Mouse (Mus musculus) intestine, postnatal 0 days (tissue): Measurements from ENCODE around the gene Stx16. TPM values are rescaled to one million over a fixed set of nuclear protein-coding genes. Genes with fewer than 3 reads are reported as not detected.

ENCODE experiments used
- ATAC-seq: fragments of 200-750 bp; cut with Nextera tagmentation; 2 replicates; pipeline ENCODE4 v1.8.0; 2017; ENCODE audit warnings: mild to moderate bottlenecking, moderate TSS enrichment, moderate library complexity
- H3K27ac ChIP-seq: fragments of 300-500 bp; sonication (generic); 2 replicates; pipeline ENCODE4 v1.5.1; 2014; ENCODE audit warnings: mild to moderate bottlenecking, low read depth, low read length, moderate library complexity
- H3K27me3 ChIP-seq: fragments of 300-500 bp; sonication (generic); replicated peaks from 2 replicates; pipeline ENCODE4 v1.6.1; 2014; ENCODE audit warnings: low read length, mixed read lengths; ENCODE audit not compliant: control insufficient read depth, insufficient read depth
- H3K36me3 ChIP-seq: fragments of 300-500 bp; sonication (generic); 2 replicates; pipeline ENCODE4 v1.6.1; 2014; ENCODE audit warnings: mild to moderate bottlenecking, moderate library complexity; ENCODE audit not compliant: control insufficient read depth, insufficient read depth
- H3K4me1 ChIP-seq: fragments of 300-500 bp; sonication (generic); replicated peaks from 2 replicates; pipeline ENCODE4 v1.6.1; 2014; ENCODE audit warnings: antibody characterized with exemption, low read length, mixed read lengths; ENCODE audit not compliant: control insufficient read depth, insufficient read depth
- H3K4me2 ChIP-seq: fragments of 300-500 bp; sonication (generic); replicated peaks from 2 replicates; pipeline ENCODE4 v1.6.1; 2014; ENCODE audit warnings: low read depth, mild to moderate bottlenecking, moderate library complexity
- H3K4me3 ChIP-seq: fragments of 300-500 bp; sonication (generic); 2 replicates; pipeline ENCODE4 v1.5.1; 2014; ENCODE audit warnings: low read depth, low read length
- H3K9ac ChIP-seq: fragments of 300-500 bp; sonication (generic); 2 replicates; pipeline ENCODE4 v1.6.1; 2014; ENCODE audit warnings: mild to moderate bottlenecking, low read depth, low read length
- H3K9me3 ChIP-seq: fragments of 300-500 bp; sonication (generic); 2 replicates; pipeline ENCODE4 v1.6.1; 2016; ENCODE audit warnings: mixed run types; ENCODE audit not compliant: control insufficient read depth
- CTCF ChIP-seq: sonication (generic); IDR thresholded peaks from 2 replicates; pipeline ENCODE4 v1.5.1; 2016; ENCODE audit warnings: low read depth, mild to moderate bottlenecking, control low read depth, antibody characterized with exemption, moderate library complexity
- WGBS: fragments of 180-500 bp; shearing (Covaris S2); extraction: QIAGEN DNeasy Blood & Tissue Kit; methylation state at CpG from one replicate; pipeline ENCODE4 v1.1.7; 2014; 5-methylcytosine and 5-hydroxymethylcytosine counted together
- polyA plus RNA-seq: library from polyadenylated mRNA; unstranded; fragments of >200 nt; fragmentation: Nextera tagmentation; extraction: Ambion mirVana; gene quantifications from 2 replicates; pipeline ENCODE4 v1.2.1, GENCODE M21; 2015

Stx16 gene
- polyA plus RNA-seq, 1 experiment from 2014 or later = 4.2 TPM

DNA sequence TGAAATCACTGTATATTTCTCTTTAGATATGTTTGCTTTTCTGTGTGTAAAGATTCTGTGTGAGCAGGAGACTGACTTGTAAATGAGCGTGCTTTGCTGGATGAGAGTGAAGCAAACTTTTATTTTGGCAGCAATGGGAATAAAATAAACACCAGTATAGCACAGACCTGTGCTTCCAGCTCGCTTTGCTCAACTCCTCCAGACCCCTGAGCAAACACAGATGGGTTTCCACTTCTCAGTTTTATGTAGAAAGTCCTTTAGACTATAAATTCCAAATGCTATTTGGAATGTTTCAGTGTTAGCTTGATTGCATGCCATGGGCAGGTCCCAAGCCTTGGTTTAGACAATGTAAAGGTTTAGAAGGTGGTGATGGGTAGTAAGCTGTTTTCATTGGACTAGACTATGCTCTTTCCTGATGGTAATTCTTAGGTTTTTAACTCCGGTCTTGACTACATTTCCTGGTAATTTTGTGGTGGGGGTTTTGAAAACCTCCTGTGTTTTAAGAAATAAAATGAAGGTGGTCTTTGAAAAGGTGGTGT, 6.3 kb downstream of the Stx16 start:
- Histone ChIP-seq H3K36me3 (no peaks in the 10 kb centered on the region), H3K4me1 (no peaks in the 10 kb centered on the region), H3K4me3 (no peak overlapping the region), H3K27me3 (no peaks in the 10 kb centered on the region), H3K4me2 (no peak overlapping the region), H3K27ac (no peak overlapping the region), H3K9me3 (no peaks in the 10 kb centered on the region), H3K9ac (no peak overlapping the region)
- WGBS = 65% methylated on average over 3 of the region's 3 CpGs
- ATAC-seq = no peak
- no peak for TF ChIP-seq CTCF

- WGBS = 91% methylated on average over 3 of the region's 3 CpGs
- H3K4me2 ChIP-seq = no peak overlapping the region
- TF ChIP-seq CTCF = no peak
- H3K4me3 ChIP-seq = no peak overlapping the region
- H3K4me1 ChIP-seq = no peaks in the 10 kb centered on the region
- H3K27ac ChIP-seq = no peak overlapping the region
- ATAC-seq = no peak
- H3K36me3 ChIP-seq = peaks cover 61% of the 10 kb centered on the region
- no peak overlapping the region for H3K9ac ChIP-seq
- no peaks in the 10 kb centered on the region for H3K27me3 ChIP-seq
- H3K9me3 ChIP-seq = no peaks in the 10 kb centered on the region
Measured at GRCm38 (mm10) chr2:174095086-174095485, 19.0 kb downstream of the Stx16 start.

DNA sequence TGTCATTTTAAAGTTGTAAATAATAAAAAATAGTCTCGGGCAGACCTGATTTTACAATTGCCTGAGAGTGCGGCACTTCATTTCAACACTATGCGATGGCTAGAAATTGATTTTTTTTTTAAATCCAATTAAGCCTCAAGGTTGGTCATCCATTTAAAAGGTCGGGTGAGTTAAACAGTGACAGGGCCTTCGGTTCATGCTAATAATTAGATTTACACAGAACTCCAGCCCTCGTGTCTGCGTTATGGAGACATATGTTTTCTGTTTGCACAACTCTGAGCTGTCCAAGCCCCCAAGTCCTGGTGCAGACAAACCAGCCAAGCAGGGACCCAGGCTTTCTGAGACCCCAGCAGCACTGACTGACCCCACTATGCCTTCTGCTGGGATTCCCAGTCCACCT, 26.3 kb downstream of the Stx16 start:
- Histone ChIP-seq H3K4me2 (no peak overlapping the region), H3K9me3 (no peaks in the 10 kb centered on the region), H3K27me3 (no peaks in the 10 kb centered on the region), H3K27ac (no peak overlapping the region), H3K4me1 (no peaks in the 10 kb centered on the region), H3K4me3 (no peak overlapping the region), H3K36me3 (peaks cover 5% of the 10 kb centered on the region; the same call in 1 of the 2 replicates), H3K9ac (no peak overlapping the region)
- ATAC-seq = no peak
- TF ChIP-seq CTCF = no peak
- 67% methylated on average over 7 of the region's 7 CpGs for WGBS

DNA sequence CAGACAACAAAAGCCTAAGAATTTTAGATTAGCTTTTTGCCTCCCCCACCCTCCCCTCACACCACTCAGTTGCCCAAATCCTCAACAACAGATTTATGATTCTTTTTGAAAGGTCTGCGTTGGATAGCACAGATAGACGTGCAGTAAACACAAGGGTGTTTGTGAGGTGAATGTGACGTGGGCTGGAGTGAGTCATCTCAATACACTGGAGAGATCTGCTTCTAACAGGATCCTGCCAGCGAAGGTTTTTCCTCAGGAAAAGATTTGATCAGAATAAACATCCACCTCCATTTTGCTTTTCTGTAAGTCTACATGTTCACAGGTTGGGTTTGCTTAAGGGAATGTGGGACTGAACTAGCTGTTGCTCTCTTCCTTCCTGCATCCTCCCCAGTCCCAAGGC, 27.4 kb downstream of the Stx16 start:
- WGBS = 78% methylated on average over 4 of the region's 4 CpGs
- Histone ChIP-seq H3K27ac (no peak overlapping the region), H3K27me3 (no peaks in the 10 kb centered on the region), H3K36me3 (no peaks in the 10 kb centered on the region), H3K9ac (no peak overlapping the region), H3K4me1 (no peaks in the 10 kb centered on the region), H3K9me3 (no peaks in the 10 kb centered on the region), H3K4me2 (no peak overlapping the region), H3K4me3 (no peak overlapping the region)
- no peak for TF ChIP-seq CTCF
- no peak for ATAC-seq

DNA sequence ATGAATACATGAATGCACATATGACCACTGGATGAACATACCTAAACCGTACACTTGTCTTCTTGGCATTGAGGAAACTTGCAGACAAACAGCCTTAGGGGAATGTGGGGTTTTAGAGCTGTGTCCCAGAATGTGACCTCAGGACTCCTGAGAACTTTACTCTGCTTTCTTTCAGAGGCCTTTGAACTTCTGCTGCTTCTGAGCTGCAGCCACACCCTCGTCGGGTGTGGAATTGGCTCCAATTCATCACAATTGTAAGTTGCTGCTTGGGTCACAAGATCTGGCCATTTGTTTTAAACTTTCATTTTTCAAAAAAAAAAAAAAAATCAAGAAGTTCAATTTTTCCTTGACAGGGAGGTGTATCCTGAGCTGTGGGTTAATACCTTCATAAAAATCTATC, 31.3 kb downstream of the Stx16 start:
- TF ChIP-seq CTCF = no peak

DNA sequence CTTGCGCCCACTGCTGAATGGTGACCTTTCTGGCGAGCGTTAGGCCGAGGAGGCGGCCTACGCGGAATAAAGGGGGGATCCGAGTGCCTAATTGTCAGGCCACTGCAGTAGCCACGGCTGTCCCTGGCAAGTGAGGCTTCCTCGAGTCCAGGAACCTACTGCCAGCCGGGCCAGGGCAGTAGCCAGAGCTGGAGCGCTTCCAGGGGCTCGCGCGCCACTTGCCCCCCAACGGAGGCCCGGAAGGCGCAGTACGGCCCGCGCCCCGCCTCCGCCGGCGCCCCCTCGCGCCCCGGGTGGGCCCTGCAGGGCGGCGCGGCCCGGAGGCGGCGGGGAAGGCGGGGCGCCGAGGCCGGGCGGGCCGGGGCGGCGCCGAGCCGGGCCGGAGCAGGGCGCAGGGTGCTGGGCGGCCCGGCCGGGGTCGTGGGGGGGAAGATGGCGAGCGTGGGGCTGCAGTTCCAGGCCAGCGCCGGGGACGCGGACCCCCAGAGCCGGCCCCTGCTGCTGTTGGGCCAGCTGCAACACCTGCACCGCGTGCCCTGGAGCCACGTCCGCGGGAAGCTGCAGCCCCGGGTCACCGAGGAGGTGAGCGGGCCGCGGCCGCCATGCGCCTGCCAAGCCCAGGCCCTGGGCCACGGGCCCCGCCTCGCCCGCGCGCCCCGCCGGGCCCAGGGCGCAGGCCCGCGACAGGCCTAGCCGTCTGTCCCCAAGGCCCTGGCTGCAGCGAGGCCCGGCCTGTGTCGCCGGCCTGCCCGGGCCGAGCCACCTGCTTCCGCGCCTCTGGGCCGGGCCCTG, 34.1 kb downstream of the Stx16 start, which contains the start of gene Npepl1:
TSS of gene Npepl1 (plus strand) at position 359 of the 792 bp plus-strand sequence.
- peak; percentile 92 for ATAC-seq
- Histone ChIP-seq H3K9me3 (no peaks in the 10 kb centered on the region), H3K36me3 (peaks cover 13% of the 10 kb centered on the region), H3K9ac (peak within 1 kb of the TSS; percentile 85), H3K27me3 (no peaks in the 10 kb centered on the region), H3K4me3 (peak within 1 kb of the TSS; percentile 64), H3K27ac (peak within 1 kb of the TSS; percentile 64), H3K4me1 (peaks cover 6% of the 10 kb centered on the region; the same call in 1 of the 2 replicates), H3K4me2 (peak within 1 kb of the TSS; percentile 92)
- 1% methylated on average over 69 of the region's 90 CpGs for WGBS
- TF ChIP-seq CTCF = peak; percentile 59

More for the DNA sequence above, 31.3 kb downstream of the Stx16 start:
- H3K36me3 ChIP-seq = no peaks in the 10 kb centered on the region
- H3K4me2 ChIP-seq = no peak overlapping the region
- no peak overlapping the region for H3K4me3 ChIP-seq
- 45% methylated on average over 3 of the region's 3 CpGs for WGBS
- H3K9me3 ChIP-seq = no peaks in the 10 kb centered on the region
- H3K4me1 ChIP-seq = peaks cover 6% of the 10 kb centered on the region; the same call in 1 of the 2 replicates
- no peak overlapping the region for H3K27ac ChIP-seq
- no peak overlapping the region for H3K9ac ChIP-seq
- no peaks in the 10 kb centered on the region for H3K27me3 ChIP-seq
- ATAC-seq = no peak
